Mouse (Mus musculus) small intestine, adult 2 months (tissue): Measurements from ENCODE around the gene Nfxl1.
"Not testable (repeated sequence)": the region's sequence is repeated elsewhere in the genome, so short reads cannot be mapped to it uniquely, and the experiment has no call there.

ENCODE experiments used
- CTCF ChIP-seq: fragments of 200-500 bp; IDR thresholded peaks from 2 replicates; pipeline ENCODE4 v1.5.1; 2012; ENCODE audit warnings: low read depth, mild to moderate bottlenecking, control low read depth, inconsistent platforms, low read length, moderate library complexity, mixed read lengths; ENCODE audit not compliant: insufficient replicate concordance, insufficient read length; ENCODE audit errors: extremely low read depth
- POLR2A ChIP-seq: fragments of 200-500 bp; IDR thresholded peaks from 2 replicates; pipeline ENCODE4 v1.6.1; 2012; ENCODE audit warnings: low read depth, mild to moderate bottlenecking, control low read depth, inconsistent platforms, low read length, moderate library complexity

DNA sequence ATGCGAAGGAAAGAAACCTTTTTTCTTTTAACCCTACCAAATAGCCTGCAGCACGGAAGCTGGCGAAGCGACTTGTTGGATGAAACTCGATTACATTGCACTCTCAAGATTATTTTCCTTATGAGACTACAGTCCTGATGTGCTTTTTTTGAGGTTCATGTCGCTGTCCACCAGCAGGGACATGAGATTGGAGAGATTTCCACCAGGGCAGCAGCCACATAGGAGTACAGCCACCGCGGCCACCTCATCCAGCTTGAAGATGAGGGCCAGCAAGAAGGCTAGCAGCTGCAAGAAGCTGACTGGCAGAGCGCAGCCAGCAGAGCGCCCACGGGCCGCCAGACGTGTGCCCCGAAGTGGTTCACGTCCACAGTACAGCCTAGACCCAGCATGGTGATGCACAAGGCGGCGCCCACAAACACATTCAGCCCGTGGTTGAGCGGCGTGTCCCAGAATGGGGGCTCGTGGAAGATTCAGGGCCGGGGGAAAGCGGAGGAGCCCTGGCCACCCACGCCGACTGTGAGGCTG is 27.2 kb upstream of the Nfxl1 start:
- TF ChIP-seq POLR2A, CTCF: not testable (repeated sequence)
